Mouse (Mus musculus): ENCODE measurements at regions not wholly inside any gene's neighbourhood (a gene's known extent, or its start where the extent isn't known, plus 50 kb on each side); places are given as distances from the start of the nearest gene placed in this dataset.

- peak; percentile 63 for DNase-seq (ENCODE audit: low spot score)
Measured at GRCm38 (mm10) chr1:184297001-184297740, 263.1 kb upstream of the 1700056E22Rik start.

- no peak for DNase-seq (ENCODE audit: low spot score)
Measured at GRCm38 (mm10) chr1:184291129-184291528, 257.0 kb upstream of the 1700056E22Rik start.

GRCm38 (mm10) chr1:184289733-184290416 lies 255.8 kb upstream of the 1700056E22Rik start:
- peak; percentile 80 for DNase-seq (ENCODE audit: low spot score)

GRCm38 (mm10) chr1:184281768-184282167 lies 247.7 kb upstream of the 1700056E22Rik start:
- DNase-seq (ENCODE audit: low spot score): no peak

DNA sequence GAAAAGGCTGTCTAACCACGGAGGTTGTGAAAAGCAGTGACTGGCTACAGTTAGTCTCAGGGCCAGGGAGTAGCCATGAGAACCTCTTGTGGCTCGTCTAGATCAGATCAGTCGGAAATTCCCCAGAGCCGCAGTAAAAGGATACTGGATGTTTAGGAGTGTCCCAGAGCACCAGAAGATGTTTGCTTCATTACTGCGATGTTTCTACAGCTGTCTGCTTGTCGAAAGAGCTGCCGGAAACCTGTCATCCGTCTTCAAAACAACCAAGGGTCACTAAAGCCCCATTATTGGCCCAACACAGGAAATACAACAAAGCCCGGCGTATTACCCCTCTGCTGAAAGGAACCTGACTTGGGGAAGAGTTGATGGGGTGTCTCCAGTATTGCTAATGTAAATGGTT lies 245.2 kb upstream of the 1700056E22Rik start:
- DNase-seq (ENCODE audit: low spot score): no peak

- peak; percentile 20 for DNase-seq (ENCODE audit: low spot score)
Measured at GRCm38 (mm10) chr1:184277001-184277400, 242.9 kb upstream of the 1700056E22Rik start.

DNA sequence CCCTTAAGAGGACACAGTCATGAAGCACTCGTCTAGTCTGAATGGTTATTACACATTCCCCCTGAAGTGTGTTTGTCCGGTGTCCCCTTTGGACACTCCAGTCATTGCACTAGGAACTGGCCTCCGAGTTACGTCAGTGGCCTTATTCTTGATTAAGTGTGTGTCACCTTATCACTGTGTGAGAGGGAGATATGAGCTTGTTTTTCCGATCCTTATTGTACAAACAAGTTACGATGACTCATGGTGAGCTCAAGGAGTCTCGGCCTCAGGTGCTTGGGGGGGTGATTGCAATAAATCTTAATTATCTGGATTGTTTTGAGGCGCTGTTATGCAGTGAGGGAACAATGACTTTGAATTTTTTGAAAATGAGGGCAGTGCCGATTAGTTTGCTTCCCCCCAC lies 241.8 kb upstream of the 1700056E22Rik start:
- peak; percentile 20 for DNase-seq (ENCODE audit: low spot score)

GRCm38 (mm10) chr1:184275396-184275795 lies 241.3 kb upstream of the 1700056E22Rik start:
- no peak for DNase-seq (ENCODE audit: low spot score)

- no peak for DNase-seq (ENCODE audit: low spot score)
Measured at GRCm38 (mm10) chr1:184274704-184275103, 240.6 kb upstream of the 1700056E22Rik start.

- peak; percentile 33 for DNase-seq (ENCODE audit: low spot score)
Measured at GRCm38 (mm10) chr1:184273722-184274121, 239.6 kb upstream of the 1700056E22Rik start.

- DNase-seq (ENCODE audit: low spot score): peak; percentile 48
Measured at GRCm38 (mm10) chr1:184271254-184271653, 237.2 kb upstream of the 1700056E22Rik start.

DNA sequence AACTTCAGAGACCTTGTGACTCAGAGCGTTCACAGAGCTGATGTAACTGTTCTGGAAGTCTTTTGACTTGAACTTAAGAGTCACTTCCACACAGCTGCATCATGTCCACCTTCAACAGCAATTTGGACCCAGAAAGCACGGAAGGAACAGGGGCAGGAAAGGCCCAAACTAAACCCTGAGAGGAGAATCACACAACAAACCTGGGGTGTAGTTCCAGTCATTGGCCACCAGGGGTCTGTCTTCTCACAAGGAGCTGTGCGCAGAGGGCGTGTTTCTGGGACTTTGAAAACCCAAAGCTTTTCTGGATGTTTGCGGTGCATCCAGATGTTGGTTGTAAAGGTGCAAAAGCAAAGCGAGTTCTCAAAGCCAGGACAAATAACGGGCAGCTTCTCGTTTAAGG lies 231.9 kb upstream of the 1700056E22Rik start:
- DNase-seq (ENCODE audit: low spot score): peak; percentile 83

DNA sequence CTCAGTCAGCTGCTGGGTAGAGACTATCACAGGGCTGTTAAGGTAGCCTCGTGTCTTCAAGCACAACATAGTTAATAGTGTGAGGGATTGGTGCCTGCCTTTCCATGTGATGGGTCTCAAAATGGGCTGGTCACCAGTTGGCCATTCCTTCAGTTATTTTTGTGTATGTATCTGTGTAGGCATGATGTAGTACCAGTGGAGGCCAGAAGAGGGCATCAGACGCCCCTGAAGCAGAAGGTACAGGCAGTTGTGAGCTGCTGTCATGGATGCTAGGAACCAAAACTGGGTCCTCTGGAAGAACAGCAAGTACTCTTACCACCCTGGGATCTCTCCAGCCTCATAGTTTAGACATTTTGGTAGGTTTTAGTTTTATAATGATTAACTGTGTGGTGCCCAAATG lies 228.9 kb upstream of the 1700056E22Rik start:
- DNase-seq (ENCODE audit: low spot score): no peak

DNA sequence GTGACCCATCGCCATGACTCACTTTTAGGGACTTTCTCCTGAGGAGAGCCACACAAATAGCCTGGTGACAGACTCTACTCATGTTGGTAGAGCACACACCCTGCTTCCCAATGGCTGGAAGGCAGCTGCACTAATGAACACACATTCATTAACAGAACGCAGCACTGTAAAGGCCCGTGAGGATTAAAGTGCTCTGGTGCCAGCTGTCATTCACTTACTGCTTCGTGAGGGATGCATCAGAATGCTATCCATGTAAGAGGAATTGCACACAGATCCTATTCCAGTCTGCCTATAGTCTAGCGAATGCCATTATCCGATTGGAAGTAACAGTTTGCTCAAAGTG lies 227.3 kb upstream of the 1700056E22Rik start:
- DNase-seq (ENCODE audit: low spot score): no peak

- peak; percentile 20 for DNase-seq (ENCODE audit: low spot score)
Measured at GRCm38 (mm10) chr1:184260722-184261384, 226.8 kb upstream of the 1700056E22Rik start.

DNA sequence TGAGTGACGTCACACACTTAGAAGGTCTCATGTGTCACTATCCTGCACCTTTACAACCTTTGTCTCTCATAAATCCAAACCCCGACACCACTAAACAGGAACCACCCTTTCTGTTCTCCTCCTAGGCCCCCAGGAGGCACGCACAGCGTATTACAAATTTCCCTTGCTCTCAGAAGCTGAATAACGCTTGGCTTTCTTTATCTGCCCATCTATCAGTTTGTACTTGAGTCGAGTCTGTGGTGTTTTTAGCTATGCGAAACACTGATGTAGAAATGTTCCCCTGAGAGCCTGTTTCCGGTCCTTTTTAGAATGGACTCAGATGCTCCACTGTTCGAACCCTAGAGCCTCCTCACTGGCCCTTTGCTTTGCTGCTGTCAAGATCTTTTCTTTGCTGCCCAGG lies 225.8 kb upstream of the 1700056E22Rik start:
- DNase-seq (ENCODE audit: low spot score): no peak

GRCm38 (mm10) chr1:184257356-184257755 lies 223.3 kb upstream of the 1700056E22Rik start:
- DNase-seq (ENCODE audit: low spot score): no peak

DNA sequence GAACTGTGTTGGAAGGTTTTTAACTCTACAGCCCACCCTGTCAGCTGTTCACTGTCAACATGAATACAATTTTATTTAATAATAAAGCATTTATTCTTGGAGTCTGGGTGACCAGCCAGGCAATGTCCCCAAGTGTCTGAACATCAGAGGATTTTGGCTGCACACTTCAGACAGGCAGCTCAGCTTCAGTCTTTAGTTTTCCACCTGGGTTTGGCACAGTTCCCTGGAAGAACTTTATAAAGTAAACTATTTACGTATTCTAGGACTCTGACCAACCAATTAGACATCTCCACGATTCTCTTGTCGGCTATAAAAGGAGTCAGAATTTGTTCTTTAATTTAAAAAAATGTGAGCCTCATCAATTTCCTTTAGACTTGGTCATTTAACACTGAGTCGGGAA lies 220.8 kb upstream of the 1700056E22Rik start:
- DNase-seq (ENCODE audit: low spot score): no peak

DNA sequence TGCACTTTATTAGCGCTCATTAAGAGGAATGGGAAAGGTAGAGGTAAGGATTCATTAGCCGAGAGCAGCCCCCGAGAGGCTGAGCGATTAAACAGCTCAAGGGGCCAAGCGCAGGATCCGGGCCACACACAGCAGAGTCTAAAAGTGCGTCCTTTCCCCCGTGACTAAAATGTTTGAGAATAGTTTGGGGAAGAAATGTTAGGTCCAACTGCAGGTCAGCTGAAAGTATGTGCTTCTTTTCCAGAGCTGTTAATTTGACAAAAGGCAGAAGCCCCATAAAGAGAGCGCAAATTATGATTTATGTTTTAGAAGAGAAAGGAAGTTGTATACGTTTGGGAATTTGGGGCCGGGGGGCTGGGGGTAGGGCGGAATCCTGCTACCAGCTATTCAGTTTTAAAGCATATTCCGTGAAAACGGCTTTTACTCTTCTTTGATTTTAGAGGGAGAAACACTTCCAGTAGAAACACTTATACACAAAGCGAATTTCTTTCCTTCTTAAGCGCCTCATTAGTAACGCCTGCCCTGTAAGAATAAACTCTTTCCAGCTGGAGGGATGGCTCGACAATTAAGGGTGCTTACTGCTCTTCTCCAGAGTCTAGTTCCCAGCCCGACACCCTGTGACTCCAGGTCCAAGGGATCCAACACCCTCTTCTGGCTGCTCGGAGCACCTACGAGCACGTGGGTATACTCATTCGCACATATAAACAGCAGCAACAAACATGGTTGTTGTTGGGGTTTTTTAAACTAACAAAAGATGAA lies 210.8 kb upstream of the 1700056E22Rik start:
- no peak for DNase-seq (ENCODE audit: low spot score)

- DNase-seq (ENCODE audit: low spot score): peak; percentile 20
Measured at GRCm38 (mm10) chr1:184244296-184244695, 210.2 kb upstream of the 1700056E22Rik start.

DNA sequence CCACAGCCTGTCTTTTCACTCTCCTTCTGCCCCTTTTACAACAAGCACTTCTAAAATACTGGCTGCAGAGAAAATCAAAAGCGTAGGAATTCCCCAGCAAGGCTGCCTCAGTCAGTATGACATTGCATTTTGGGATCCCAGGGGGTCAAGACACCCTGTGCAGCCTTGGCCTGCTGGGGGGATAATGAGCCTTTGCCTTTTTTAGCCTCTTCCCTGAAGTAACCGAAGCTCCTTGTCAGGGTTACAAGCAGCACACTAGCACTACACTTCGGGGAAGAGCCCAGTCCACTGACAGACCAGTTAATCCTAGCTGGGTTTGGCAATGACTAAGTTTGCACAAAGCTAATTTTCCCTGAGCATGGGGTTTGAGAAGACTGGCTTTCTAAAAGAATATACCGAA lies 207.7 kb upstream of the 1700056E22Rik start:
- no peak for DNase-seq (ENCODE audit: low spot score)
